Mouse (Mus musculus) G1E (cell line): Measurements from ENCODE around the gene Rnf130. TPM values are rescaled to one million over a fixed set of nuclear protein-coding genes. Genes with fewer than 3 reads are reported as not detected.

ENCODE experiments used
- ATAC-seq: 2 replicates; pipeline ENCODE4 v1.8.0; 2016; ENCODE audit warnings: mild to moderate bottlenecking; ENCODE audit not compliant: insufficient number of reproducible peaks, poor library complexity, low FRiP score, severe bottlenecking; ENCODE audit errors: extremely low read depth
- DNase-seq: peaks from one replicate; pipeline ENCODE4 v3.0.0; 2012; ENCODE audit warnings: low spot score
- H3K27me3 ChIP-seq: 2 replicates; pipeline ENCODE4 v1.6.1; 2012; ENCODE audit warnings: mild to moderate bottlenecking, low read length, inconsistent platforms; ENCODE audit not compliant: insufficient read depth
- H3K36me3 ChIP-seq: replicated peaks from 2 replicates; pipeline ENCODE3; 2012; ENCODE audit warnings: mild to moderate bottlenecking, inconsistent platforms
- H3K4me1 ChIP-seq: 2 replicates; pipeline ENCODE4 v1.6.1; 2012; ENCODE audit warnings: low read depth, low read length, inconsistent platforms, mixed read lengths; ENCODE audit not compliant: insufficient read depth
- H3K4me3 ChIP-seq: 2 replicates; pipeline ENCODE4 v1.5.1; 2012; ENCODE audit warnings: low read depth, mild to moderate bottlenecking, inconsistent platforms, low read length, moderate library complexity, mixed read lengths
- H3K9me3 ChIP-seq: replicated peaks from 2 replicates; pipeline ENCODE4 v1.6.1; 2012; ENCODE audit warnings: inconsistent platforms
- CTCF ChIP-seq: IDR thresholded peaks from 2 replicates; pipeline ENCODE4 v1.5.1; 2012; ENCODE audit warnings: low read depth, low read length, inconsistent platforms, mixed read lengths
- GATA1 ChIP-seq: IDR thresholded peaks from 2 replicates; pipeline ENCODE4 v1.6.1; 2012; ENCODE audit warnings: borderline replicate concordance, low read length, inconsistent platforms, mixed read lengths
- GATA2 ChIP-seq: IDR thresholded peaks from 2 replicates; pipeline ENCODE4 v1.6.1; 2012; ENCODE audit warnings: low read depth, low read length, inconsistent platforms, borderline replicate concordance
- POLR2AphosphoS5 ChIP-seq: IDR thresholded peaks from 2 replicates; pipeline ENCODE4 v1.6.1; 2012; ENCODE audit warnings: low read depth, low read length, inconsistent platforms; ENCODE audit not compliant: insufficient replicate concordance
- TAL1 ChIP-seq: conservative IDR thresholded peaks from 2 replicates; pipeline ENCODE4 v1.6.1; 2012; ENCODE audit warnings: low read depth, low read length, inconsistent platforms, mixed read lengths
- polyA plus RNA-seq: library from polyadenylated mRNA; stranded (reverse); fragments of >175 nt; gene quantifications from 2 replicates; pipeline ENCODE4 v1.2.3, GENCODE M21; 2012
- total RNA-seq, 2 experiments: library from RNA; stranded (forward) in 1 of 2; stranded (reverse) in 1 of 2; fragments of 200-1000 nt in 1 of 2; fragments of >200 nt in 1 of 2; fragmentation: Nextera tagmentation in 1 of 2; gene quantifications; 2 replicates each; pipeline ENCODE4 v1.2.3; 2014 to 2017

The Rnf130 gene
- total and polyA plus RNA-seq, 3 experiments = 80.8 to 225 (median 199) TPM

GRCm38 (mm10) chr11:50114329-50114728, 89.2 kb downstream of the Rnf130 start:
- Histone ChIP-seq H3K27me3 (no peaks in the 10 kb centered on the region; the same call in 1 of the 2 replicates), H3K36me3 (peaks cover 38% of the 10 kb centered on the region), H3K4me3 (no peak overlapping the region), H3K9me3 (no peaks in the 10 kb centered on the region), H3K4me1 (peaks cover 31% of the 10 kb centered on the region)
- peak; percentile 37 for DNase-seq
- TF ChIP-seq TAL1 = no peak
- TF ChIP-seq CTCF = peak; percentile 91
- ATAC-seq = peak; percentile 54; the same call in 1 of the 2 replicates

- Histone ChIP-seq H3K9me3 (no peaks in the 10 kb centered on the region), H3K27me3 (no peaks in the 10 kb centered on the region; the same call in 1 of the 2 replicates), H3K4me3 (no peak overlapping the region), H3K4me1 (peaks cover 45% of the 10 kb centered on the region), H3K36me3 (peaks cover 31% of the 10 kb centered on the region)
- DNase-seq = no peak
- TF ChIP-seq GATA1 (no peak), GATA2 (no peak), POLR2AphosphoS5 (no peak), TAL1 (no peak), CTCF (no peak)
- no peak for ATAC-seq
Observed at GRCm38 (mm10) chr11:50122631-50123081, 97.5 kb downstream of the Rnf130 start.

- peak overlapping the region; percentile 9; the same call in 1 of the 2 replicates for H3K4me3 ChIP-seq
- H3K4me1 ChIP-seq = peaks cover 67% of the 10 kb centered on the region
- H3K9me3 ChIP-seq = no peaks in the 10 kb centered on the region
- no peak for TF ChIP-seq POLR2AphosphoS5
- TF ChIP-seq GATA1 = no peak
- TF ChIP-seq GATA2 = no peak
- TF ChIP-seq CTCF = no peak
- TF ChIP-seq TAL1 = no peak
- ATAC-seq = no peak
- no peaks in the 10 kb centered on the region for H3K27me3 ChIP-seq
- H3K36me3 ChIP-seq = peaks cover 8% of the 10 kb centered on the region
- peak; percentile 42 for DNase-seq
Observed at GRCm38 (mm10) chr11:50127781-50128180, 102.6 kb downstream of the Rnf130 start.

- Histone ChIP-seq H3K4me1 (peaks cover 76% of the 10 kb centered on the region), H3K4me3 (peak within 1 kb of the TSS; percentile 98), H3K27me3 (no peaks in the 10 kb centered on the region), H3K36me3 (peaks cover 29% of the 10 kb centered on the region), H3K9me3 (no peaks in the 10 kb centered on the region)
- DNase-seq = peak; percentile 86
- ATAC-seq = peak; percentile 62
- no peak for TF ChIP-seq GATA2
- TF ChIP-seq GATA1 = no peak
- TF ChIP-seq CTCF = peak; percentile 84
- no peak for TF ChIP-seq TAL1
- TF ChIP-seq POLR2AphosphoS5 = no peak
Observed at GRCm38 (mm10) chr11:50130811-50131766, 105.9 kb downstream of the Rnf130 start, which contains the start of gene Tbc1d9b. TSS of gene Tbc1d9b (plus strand) at chr11:50131396.

GRCm38 (mm10) chr11:50131801-50132201, 106.7 kb downstream of the Rnf130 start:
- Histone ChIP-seq H3K4me1 (peaks cover 72% of the 10 kb centered on the region), H3K4me3 (peak overlapping the region; percentile 98), H3K36me3 (peaks cover 36% of the 10 kb centered on the region), H3K27me3 (no peaks in the 10 kb centered on the region), H3K9me3 (no peaks in the 10 kb centered on the region)
- ATAC-seq = no peak
- peak; percentile 42 for DNase-seq
- no peak for TF ChIP-seq GATA2
- TF ChIP-seq TAL1 = no peak
- no peak for TF ChIP-seq CTCF
- TF ChIP-seq GATA1 = no peak
- TF ChIP-seq POLR2AphosphoS5 = no peak

GRCm38 (mm10) chr11:50132265-50132664, 107.1 kb downstream of the Rnf130 start:
- ATAC-seq (no peak), DNase-seq (no peak)
- H3K4me1 ChIP-seq = peaks cover 67% of the 10 kb centered on the region
- H3K27me3 ChIP-seq = no peaks in the 10 kb centered on the region
- no peaks in the 10 kb centered on the region for H3K9me3 ChIP-seq
- H3K36me3 ChIP-seq = peaks cover 41% of the 10 kb centered on the region
- TF ChIP-seq TAL1 = no peak
- no peak for TF ChIP-seq GATA2
- no peak for TF ChIP-seq CTCF
- no peak for TF ChIP-seq POLR2AphosphoS5
- TF ChIP-seq GATA1 = no peak
- peak overlapping the region; percentile 98 for H3K4me3 ChIP-seq
